ENCODE assay signal across 9 mouse cellular contexts in the genomic region with DNA sequence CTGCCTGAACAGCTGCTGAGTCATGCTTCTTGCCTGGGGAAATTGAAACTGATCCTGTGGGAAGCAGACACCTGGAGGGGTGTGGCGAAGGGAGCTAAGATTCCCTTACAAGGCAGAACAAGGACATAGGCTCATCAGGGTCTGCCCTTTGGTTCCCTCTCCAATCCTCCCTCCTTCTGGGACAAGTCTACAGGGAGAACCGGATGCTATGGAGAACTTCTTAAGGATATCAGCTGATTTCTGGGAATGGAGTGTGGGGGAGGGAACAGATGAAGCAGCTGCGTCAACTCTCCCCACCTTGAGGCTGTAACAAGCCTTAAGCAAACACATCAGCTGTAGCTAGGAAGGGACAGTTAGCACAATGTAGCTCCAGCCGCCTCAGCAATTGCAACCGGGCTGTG. TPM values are rescaled to one million over a fixed set of nuclear protein-coding genes. Genes with fewer than 3 reads are reported as not detected.
DNase-seq lines count a peak whose midpoint lies in the region; ATAC-seq and TF ChIP-seq lines count a peak whose summit lies in the region.
"Had no signal": no experiment of that assay in that cellular context is flagged by ENCODE, and none has a peak within 500 bp of the region (broad histone marks: within the 10 kb centered on the region; RNA-seq: fewer than 3 reads in every experiment).

No protein-coding gene starts in this region.

- WGBS in intestine, postnatal 0 days, result 18% methylated on average over 5 of the region's 5 CpGs
- WGBS in stomach, embryonic 15.5 days, result 45% methylated on average over 5 of the region's 5 CpGs

- H3K4me2 ChIP-seq in intestine, postnatal 0 days (replicated peaks; ENCODE audit: low read depth), result peak overlapping the region; percentile 21; the same call in 1 of the 2 replicates
- no peak overlapping the region for H3K4me2 ChIP-seq in stomach, embryonic 15.5 days

- no peaks in the 10 kb centered on the region for H3K9me3 ChIP-seq in intestine, postnatal 0 days (ENCODE audit: control insufficient read depth)
- no peaks in the 10 kb centered on the region for H3K9me3 ChIP-seq in stomach, embryonic 15.5 days

- no peak overlapping the region for H3K4me3 ChIP-seq in intestine, postnatal 0 days (ENCODE audit: low read depth, low read length)
- no peak overlapping the region for H3K4me3 ChIP-seq in stomach, embryonic 15.5 days (replicated peaks)

- peak overlapping the region; percentile 85 for H3K27ac ChIP-seq in intestine, postnatal 0 days (ENCODE audit: low read depth, low read length)
- H3K27ac ChIP-seq in stomach, embryonic 15.5 days, result peak overlapping the region; percentile 86

- TF ChIP-seq CTCF in intestine, postnatal 0 days (IDR thresholded peaks at IDR 0.05; ENCODE audit: low read depth), result no peak

- no peaks in the 10 kb centered on the region for H3K36me3 ChIP-seq in intestine, postnatal 0 days (ENCODE audit: control insufficient read depth, insufficient read depth)
- no peaks in the 10 kb centered on the region for H3K36me3 ChIP-seq in stomach, embryonic 15.5 days

- H3K9ac ChIP-seq in intestine, postnatal 0 days (ENCODE audit: low read depth, low read length), result no peak overlapping the region
- H3K9ac ChIP-seq in stomach, embryonic 15.5 days, result no peak overlapping the region

- peaks cover 8% of the 10 kb centered on the region; the same call in 1 of the 2 replicates for H3K4me1 ChIP-seq in intestine, postnatal 0 days (replicated peaks; ENCODE audit: control insufficient read depth, insufficient read depth, low read length)
- peaks cover 23% of the 10 kb centered on the region for H3K4me1 ChIP-seq in stomach, embryonic 15.5 days

- DNase-seq in gastrocnemius, postnatal 25 days, result peak; percentile 12
- no peak for DNase-seq in gastrocnemius, adult 18-20 months (ENCODE audit: low spot score)
- DNase-seq in retina, postnatal 1 day, result peak; percentile 34
- no peak for DNase-seq in retina, embryonic 14.5 days (ENCODE audit: low spot score)
- DNase-seq in layer of hippocampus, adult 9-10 months (ENCODE audit: low spot score), result no peak
- no peak for DNase-seq in right cerebral cortex, postnatal 4 days
- DNase-seq: right cerebral cortex, postnatal 14 days had no signal

- ATAC-seq in intestine, postnatal 0 days, result peak; percentile 87
- peak; percentile 67; the same call in 1 of the 2 replicates for ATAC-seq in stomach, embryonic 15.5 days (ENCODE audit: insufficient read depth, low FRiP score, low read depth)

- no peaks in the 10 kb centered on the region for H3K27me3 ChIP-seq in intestine, postnatal 0 days (replicated peaks; ENCODE audit: control insufficient read depth, insufficient read depth, low read length)
- H3K27me3 ChIP-seq in stomach, embryonic 15.5 days (replicated peaks), result no peaks in the 10 kb centered on the region

RNA-seq across cellular contexts. Expression of a gene that starts 17.8 kb away (rescaled TPM):
- 1 to 10 TPM; 9.7 to 9.8 TPM for total RNA-seq in gastrocnemius, postnatal 25 days (2021)
- total RNA-seq in gastrocnemius, adult 18-20 months (2021), result 1 to 10 TPM; 6.0 to 9.3 TPM
- polyA plus RNA-seq in intestine, postnatal 0 days (2015; fragmentation: Nextera tagmentation; extraction: Ambion mirVana), result 526 and 586 TPM in 2 replicates
- 64.1 and 65.1 TPM in 2 replicates for polyA plus RNA-seq in stomach, embryonic 15.5 days (2015; fragmentation: Nextera tagmentation; extraction: Ambion mirVana)

Comparison
In these comparisons a context has a peak if more than half of its experiments do, and no peak if none do; other contexts are left out.
1. DNase-seq: peak in gastrocnemius, postnatal 25 days (single experiment) and retina, postnatal 1 day (single experiment); none in gastrocnemius, adult 18-20 months (single experiment), retina, embryonic 14.5 days (single experiment), layer of hippocampus, adult 9-10 months (single experiment) and right cerebral cortex, postnatal 4 days (single experiment).